Mouse (Mus musculus) telencephalon, adult 2 months (tissue): Measurements from ENCODE around the gene Ccl17.
"Not testable (repeated sequence)": the region's sequence is repeated elsewhere in the genome, so short reads cannot be mapped to it uniquely, and the experiment has no call there.

Source experiments
- DNase-seq: peaks from one replicate; pipeline ENCODE4 v3.0.0-alpha.2; 2011; ENCODE audit warnings: low read depth, low spot score

The Ccl17 gene

DNA sequence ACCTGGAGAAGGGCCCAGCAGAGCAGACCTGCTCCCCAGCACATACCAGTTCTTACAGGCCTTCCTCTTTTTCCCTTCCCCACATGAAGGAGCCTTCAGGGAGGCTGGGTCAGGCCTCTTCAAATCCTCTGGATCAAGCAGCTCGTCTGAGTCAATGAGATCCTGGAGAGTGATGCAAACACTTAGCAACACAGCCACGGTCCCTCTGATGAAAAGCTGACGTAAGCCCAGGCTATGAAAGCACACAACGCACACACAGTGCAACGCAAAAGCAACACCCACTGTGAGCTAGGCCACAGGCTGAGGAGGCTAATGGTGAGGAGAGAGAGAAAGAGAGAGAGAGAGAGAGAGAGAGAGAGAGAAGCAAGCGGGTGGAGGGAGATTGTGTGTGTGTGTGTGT lies 14.9 kb downstream of the Ccl17 start:
- DNase-seq, result no peak

DNA sequence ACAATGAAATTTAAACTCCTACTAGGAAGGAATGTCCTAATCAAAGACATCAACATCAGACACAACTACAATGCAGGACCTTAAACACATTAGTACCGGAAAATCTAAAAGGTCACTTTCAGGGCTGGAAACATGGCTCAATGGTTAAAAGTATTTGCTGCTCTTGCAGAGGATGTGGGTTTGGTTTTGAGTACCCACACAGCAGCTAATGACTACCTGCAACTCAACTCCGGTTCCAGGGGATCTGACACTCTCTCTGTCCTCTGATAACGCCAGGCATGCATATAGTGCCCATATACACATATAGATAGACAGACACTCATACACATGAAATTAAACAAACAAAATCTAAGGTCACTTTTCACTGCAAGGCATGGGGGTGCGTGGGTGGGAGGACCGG lies 16.0 kb downstream of the Ccl17 start:
- no peak for DNase-seq

GRCm38 (mm10) chr8:94828284-94828683 lies 18.0 kb downstream of the Ccl17 start:
- DNase-seq, result no peak

DNA sequence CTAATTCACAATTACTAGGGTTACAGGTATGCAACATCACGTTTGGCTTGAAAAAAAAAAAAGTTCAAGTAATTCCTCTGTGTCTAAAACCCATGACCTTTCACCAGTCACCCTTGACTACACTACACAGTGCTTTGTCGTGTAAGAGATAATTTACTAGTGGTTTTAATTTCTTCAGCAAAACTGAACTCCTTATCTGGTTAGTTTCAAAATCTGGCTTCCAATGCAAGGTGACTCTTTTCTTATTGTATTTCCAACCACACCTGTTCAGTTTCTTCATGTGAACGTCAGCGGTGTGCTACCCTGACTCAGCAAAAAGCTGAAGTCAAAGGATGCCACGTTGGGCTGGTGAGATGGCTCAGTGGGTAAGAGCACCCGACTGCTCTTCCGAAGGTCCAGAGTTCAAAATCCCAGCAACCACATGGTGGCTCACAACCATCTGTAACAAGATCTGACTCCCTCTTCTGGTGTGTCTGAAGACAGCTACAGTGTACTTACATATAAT lies 23.7 kb downstream of the Ccl17 start:
- DNase-seq, result not testable (repeated sequence)

GRCm38 (mm10) chr8:94835751-94836150 lies 25.5 kb downstream of the Ccl17 start:
- DNase-seq, result not testable (repeated sequence)

- no peak for DNase-seq
Measured at GRCm38 (mm10) chr8:94836456-94837240, 26.4 kb downstream of the Ccl17 start.

- peak; percentile 88 for DNase-seq
Measured at GRCm38 (mm10) chr8:94837662-94838574, 27.7 kb downstream of the Ccl17 start, which contains the start of the genes Coq9 and Ciapin1. Coq9 (plus strand) TSS chr8:94838321. Ciapin1 (minus strand) TSS chr8:94838358.

- peak; percentile 39 for DNase-seq
Measured at GRCm38 (mm10) chr8:94838600-94838999, 28.3 kb downstream of the Ccl17 start.

DNA sequence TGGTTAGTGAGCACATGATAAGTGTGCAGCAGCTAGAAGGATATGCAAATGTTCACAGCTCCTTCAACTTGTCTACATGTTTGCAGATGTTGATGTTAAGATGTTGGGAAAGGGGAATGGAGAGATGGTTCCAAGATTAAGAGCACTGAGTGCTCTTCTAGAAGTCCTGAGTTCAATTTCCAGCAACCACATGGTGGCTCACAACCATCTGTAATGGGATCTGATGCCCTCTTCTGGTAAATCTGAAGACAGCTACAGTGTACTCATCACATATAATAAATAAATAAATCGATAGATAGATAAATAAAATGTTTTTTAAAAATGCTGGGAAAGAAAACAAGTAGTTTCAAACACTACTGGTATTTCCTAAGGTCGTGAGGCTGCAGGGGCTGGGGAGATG lies 30.9 kb downstream of the Ccl17 start:
- no peak for DNase-seq

- DNase-seq, result no peak
Measured at GRCm38 (mm10) chr8:94850049-94850448, 39.8 kb downstream of the Ccl17 start.

- not testable (repeated sequence) for DNase-seq
Measured at GRCm38 (mm10) chr8:94854761-94855160, 44.5 kb downstream of the Ccl17 start.

DNA sequence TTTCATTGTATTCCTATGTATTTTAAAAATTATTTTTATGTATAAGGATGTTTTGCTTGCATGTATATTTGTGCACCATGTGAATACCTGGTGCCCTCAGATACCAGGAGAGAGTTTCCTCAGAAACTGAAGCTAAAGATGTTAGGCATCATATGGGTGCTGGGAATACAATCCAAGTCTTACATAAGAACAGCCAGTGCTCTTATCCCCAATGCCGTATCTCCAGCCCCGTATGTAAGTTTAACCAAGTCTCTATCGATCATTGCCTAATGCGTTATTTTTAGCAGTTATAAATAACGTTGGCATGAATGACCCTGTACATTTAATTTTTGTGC lies 46.7 kb downstream of the Ccl17 start:
- DNase-seq, result no peak

- DNase-seq, result peak; percentile 58
Measured at GRCm38 (mm10) chr8:94857346-94858173, 47.3 kb downstream of the Ccl17 start, which contains the start of gene Polr2c. Polr2c (plus strand) TSS chr8:94857450.

DNA sequence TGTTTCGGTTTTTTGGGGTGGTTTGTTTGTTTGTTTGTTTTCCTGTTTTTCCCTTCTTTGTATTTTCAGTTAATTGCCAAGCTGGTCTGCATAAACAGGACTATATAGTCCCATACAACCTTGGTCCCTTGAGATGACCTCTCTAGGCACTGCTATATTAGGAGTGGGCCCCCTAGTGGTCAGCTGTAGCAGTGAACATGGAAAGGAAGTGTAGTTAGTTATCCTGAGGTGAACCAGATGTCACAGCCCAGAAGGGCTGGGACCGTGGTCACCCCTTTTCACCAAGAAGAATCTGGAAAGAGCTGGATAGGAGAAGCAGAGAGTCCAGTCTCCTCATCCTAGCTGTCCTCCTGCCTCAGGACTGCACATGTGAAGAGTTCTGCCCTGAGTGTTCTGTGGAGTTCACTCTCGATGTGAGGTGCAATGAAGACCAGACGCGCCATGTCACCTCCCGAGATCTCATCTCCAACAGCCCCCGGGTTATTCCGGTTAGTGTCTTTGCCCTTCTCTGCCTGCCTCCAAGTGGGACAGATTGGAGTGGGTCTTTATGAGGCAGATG lies 51.2 kb downstream of the Ccl17 start:
- DNase-seq, result no peak
